Comparison of ENCODE assay signal across 26 mouse cellular contexts in genomic region chr2:72238925-72239324, GRCm38 (mm10). TPM values are rescaled to one million over a fixed set of nuclear protein-coding genes. Genes with fewer than 3 reads are reported as not detected.
DNase-seq lines count a peak whose midpoint lies in the region; ATAC-seq and TF ChIP-seq lines count a peak whose summit lies in the region.
"Had no signal": no experiment of that assay in that cellular context is flagged by ENCODE, and none has a peak within 500 bp of the region (broad histone marks: within the 10 kb centered on the region; RNA-seq: fewer than 3 reads in every experiment).

No protein-coding gene starts in this region.

- intact Hi-C loops in left cerebral cortex, postnatal 14 days (cut with DNase I): loop anchor here (5.0 kb wide), 2 partner anchors 1038 to 1053 kb away; no protein-coding TSS in a partner anchor
- intact Hi-C loops in left cerebral cortex, adult 2 months (cut with DNase I): loop anchor here (5.0 kb wide), 1 partner anchor 58 kb away; no protein-coding TSS in a partner anchor

- peak overlapping the region; percentile 81 for H3K27ac ChIP-seq in embryonic facial prominence, embryonic 13.5 days
- H3K27ac ChIP-seq in embryonic facial prominence, embryonic 10.5 days (replicated peaks): no peak overlapping the region
- H3K27ac ChIP-seq in left cerebral cortex, adult 2 months: no peak overlapping the region
- H3K27ac ChIP-seq in limb, embryonic 13.5 days: peak overlapping the region; percentile 71
- H3K27ac ChIP-seq: embryonic facial prominence, embryonic 12.5 days; forebrain, embryonic 10.5 days; hindbrain, embryonic 13.5 days; liver, embryonic 15.5 days; lung, embryonic 15.5 days; stomach, embryonic 15.5 days had no signal

- H3K36me3 ChIP-seq in embryonic facial prominence, embryonic 13.5 days: no peaks in the 10 kb centered on the region
- no peaks in the 10 kb centered on the region for H3K36me3 ChIP-seq in embryonic facial prominence, embryonic 10.5 days (replicated peaks)
- H3K36me3 ChIP-seq in limb, embryonic 13.5 days: no peaks in the 10 kb centered on the region
- H3K36me3 ChIP-seq: embryonic facial prominence, embryonic 12.5 days; forebrain, embryonic 10.5 days; hindbrain, embryonic 13.5 days; liver, embryonic 15.5 days; lung, embryonic 15.5 days; stomach, embryonic 15.5 days had no signal

- peaks cover 47% of the 10 kb centered on the region for H3K4me1 ChIP-seq in embryonic facial prominence, embryonic 13.5 days
- H3K4me1 ChIP-seq in embryonic facial prominence, embryonic 10.5 days: peaks cover 34% of the 10 kb centered on the region
- peaks cover 64% of the 10 kb centered on the region for H3K4me1 ChIP-seq in limb, embryonic 13.5 days
- H3K4me1 ChIP-seq: stomach, embryonic 15.5 days had no signal

- no peak for TF ChIP-seq CTCF in left cerebral cortex, adult 2 months (IDR thresholded peaks at IDR 0.05)

- DNase-seq in embryonic facial prominence, embryonic 10.5 days (ENCODE audit: low spot score): no peak
- DNase-seq in left cerebral cortex, postnatal 14 days (ENCODE audit: low spot score in 2 of 2): peak; percentile 27 to 38
- DNase-seq in left cerebral cortex, adult 2 months (ENCODE audit: extremely low spot score in 1 of 2, low spot score in 2 of 2): no peak
- DNase-seq in A20 (ENCODE audit: low read depth, low spot score): peak; percentile 58
- no peak for DNase-seq in embryo, embryonic 10.5 days (ENCODE audit: low spot score)
- no peak for DNase-seq in testis, postnatal 14 days (ENCODE audit: low spot score)
- DNase-seq: adrenal gland, postnatal 25 days; cerebellum, adult 9-10 months; gastrocnemius, postnatal 36 days; heart, postnatal 36 days; kidney, adult 18-20 months; kidney, postnatal 14 days; lung, postnatal 4 days; midbrain, embryonic 14.5 days; thymus, adult 2 months; thymus, postnatal 4 days had no signal

- H3K4me2 ChIP-seq in embryonic facial prominence, embryonic 13.5 days: 0 out of 2 replicates have a peak overlapping the region, but pooled peaks have one; percentile 5
- peak overlapping the region; percentile 28; the same call in 1 of the 2 replicates for H3K4me2 ChIP-seq in limb, embryonic 13.5 days (replicated peaks)
- H3K4me2 ChIP-seq: embryonic facial prominence, embryonic 12.5 days; hindbrain, embryonic 13.5 days; liver, embryonic 15.5 days; lung, embryonic 15.5 days; stomach, embryonic 15.5 days had no signal

- H3K4me3 ChIP-seq in embryonic facial prominence, embryonic 13.5 days: no peak overlapping the region
- H3K4me3 ChIP-seq in embryonic facial prominence, embryonic 10.5 days: no peak overlapping the region
- H3K4me3 ChIP-seq in left cerebral cortex, adult 2 months: no peak overlapping the region
- H3K4me3 ChIP-seq in limb, embryonic 13.5 days: no peak overlapping the region
- H3K4me3 ChIP-seq: embryonic facial prominence, embryonic 12.5 days; forebrain, embryonic 10.5 days; hindbrain, embryonic 13.5 days; liver, embryonic 15.5 days; lung, embryonic 15.5 days; stomach, embryonic 15.5 days had no signal

- no peak for ATAC-seq in embryonic facial prominence, embryonic 13.5 days (ENCODE audit: insufficient number of reproducible peaks, insufficient read depth, low FRiP score, low TSS enrichment, low read depth)
- no peak for ATAC-seq in limb, embryonic 13.5 days (ENCODE audit: low FRiP score, low read depth)
- ATAC-seq: forebrain, embryonic 16.5 days; inflammation-experienced regulatory T-cells, adult 6 months had no signal

- no peaks in the 10 kb centered on the region for H3K9me3 ChIP-seq in embryonic facial prominence, embryonic 13.5 days
- H3K9me3 ChIP-seq in embryonic facial prominence, embryonic 10.5 days: no peaks in the 10 kb centered on the region
- H3K9me3 ChIP-seq in limb, embryonic 13.5 days: no peaks in the 10 kb centered on the region
- H3K9me3 ChIP-seq: embryonic facial prominence, embryonic 12.5 days; forebrain, embryonic 10.5 days; hindbrain, embryonic 13.5 days; liver, embryonic 15.5 days; lung, embryonic 15.5 days; stomach, embryonic 15.5 days had no signal

- 47% methylated on average over 11 of the region's 11 CpGs for WGBS in embryonic facial prominence, embryonic 13.5 days
- WGBS in embryonic facial prominence, embryonic 10.5 days: 82% methylated on average over 11 of the region's 11 CpGs
- WGBS in limb, embryonic 13.5 days: 30% methylated on average over 11 of the region's 11 CpGs

- H3K9ac ChIP-seq in embryonic facial prominence, embryonic 13.5 days: no peak overlapping the region
- no peak overlapping the region for H3K9ac ChIP-seq in limb, embryonic 13.5 days
- H3K9ac ChIP-seq: embryonic facial prominence, embryonic 12.5 days; hindbrain, embryonic 13.5 days; liver, embryonic 15.5 days; lung, embryonic 15.5 days; stomach, embryonic 15.5 days had no signal

- no peaks in the 10 kb centered on the region for H3K27me3 ChIP-seq in embryonic facial prominence, embryonic 13.5 days
- H3K27me3 ChIP-seq in embryonic facial prominence, embryonic 10.5 days (replicated peaks; ENCODE audit: low read depth, poor library complexity, severe bottlenecking): 0 out of 2 replicates have a peak, but pooled peaks cover under 1% of the 10 kb centered on the region
- no peaks in the 10 kb centered on the region for H3K27me3 ChIP-seq in limb, embryonic 13.5 days
- H3K27me3 ChIP-seq: embryonic facial prominence, embryonic 12.5 days; liver, embryonic 15.5 days; lung, embryonic 15.5 days; stomach, embryonic 15.5 days had no signal

RNA-seq across cellular contexts. Expression of gene Map3k20, which starts 46.5 kb away (rescaled TPM):
- 17.6 and 19.7 TPM in 2 replicates for polyA plus RNA-seq in embryonic facial prominence, embryonic 13.5 days (2015; fragmentation: Nextera tagmentation; extraction: Ambion mirVana)
- 7.3 and 8.7 TPM in 2 replicates for polyA plus RNA-seq in embryonic facial prominence, embryonic 10.5 days (2016; fragmentation: Nextera tagmentation; extraction: Ambion mirVana)
- total RNA-seq in left cerebral cortex, postnatal 14 days (2021): 10 to 100 TPM in 1 of 2 experiments, 1 to 10 TPM in 1; 8.9 to 12.3 TPM
- 10 to 100 TPM in 1 of 2 experiments, 1 to 10 TPM in 1; 9.8 to 10.8 TPM for total RNA-seq in left cerebral cortex, adult 2 months (2021)
- polyA plus RNA-seq in limb, embryonic 13.5 days (2015; fragmentation: Nextera tagmentation; extraction: Ambion mirVana): 11.8 and 15.5 TPM in 2 replicates

Comparison
In these comparisons a context has a peak if more than half of its experiments do, and no peak if none do; other contexts are left out.
1. H3K27ac ChIP-seq: peak in embryonic facial prominence, embryonic 13.5 days (single experiment) and limb, embryonic 13.5 days (single experiment); none in embryonic facial prominence, embryonic 10.5 days (single experiment) and left cerebral cortex, adult 2 months (single experiment).
2. DNase-seq: peak in left cerebral cortex, postnatal 14 days (2 of 2) and A20 (single experiment); none in embryonic facial prominence, embryonic 10.5 days (single experiment), left cerebral cortex, adult 2 months (0 of 2), embryo, embryonic 10.5 days (single experiment) and testis, postnatal 14 days (single experiment).